Mouse (Mus musculus): ENCODE measurements at regions not wholly inside any gene's neighbourhood (a gene's known extent, or its start where the extent isn't known, plus 50 kb on each side); places are given as distances from the start of the nearest gene placed in this dataset.

DNA sequence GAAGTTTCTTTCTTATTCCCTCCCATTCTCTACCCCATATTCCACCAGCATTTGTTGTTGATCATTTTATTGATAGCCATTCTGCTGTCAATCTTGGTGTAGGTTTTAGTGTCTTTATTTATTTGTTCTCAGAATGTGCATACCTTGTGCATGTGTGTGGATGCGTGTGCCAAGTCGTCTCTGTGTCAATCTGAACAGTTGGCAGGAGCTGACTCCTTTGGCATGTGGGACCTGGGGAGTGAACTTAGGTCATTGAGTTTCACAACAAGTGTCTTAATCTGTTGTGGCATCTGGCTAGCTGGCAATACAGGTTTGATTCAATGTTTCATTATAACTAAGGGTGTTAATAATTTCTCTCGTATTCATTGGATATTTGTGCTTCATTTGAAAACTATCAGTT is 629.3 kb downstream of the Sqor start:
- in situ Hi-C loops (cut with MboI; ENCODE audit: low pct_ligation_motif_present, low pct_unique_long_range_greater_than_20kb, low sequenced_read_pairs) = no loop called here
- H3K9me3 ChIP-seq (replicated peaks; ENCODE audit: low read length) = peaks cover 20% of the 10 kb centered on the region
- dilution Hi-C loops (cut with MboI; ENCODE audit: extremely low pct_ligation_motif_present, extremely low pct_unique_long_range_greater_than_20kb, low sequenced_read_pairs) = no loop called here
- H3K4me2 ChIP-seq (ENCODE audit: insufficient read depth, low read depth, poor library complexity, severe bottlenecking) = no peak overlapping the region
- H3K79me2 ChIP-seq (replicated peaks; ENCODE audit: control insufficient read depth, extremely low read depth, insufficient read depth, poor library complexity, severe bottlenecking) = no peaks in the 10 kb centered on the region
- H3K9ac ChIP-seq (ENCODE audit: insufficient read depth, low read depth) = no peak overlapping the region
- TF ChIP-seq PAX5 (IDR thresholded peaks at IDR 0.05; ENCODE audit: low read length) = no peak
- no peak for TF ChIP-seq JUND (conservative IDR thresholded peaks at IDR 0.05; ENCODE audit: low read depth, low read length)
- no peak for TF ChIP-seq KAT2A (IDR thresholded peaks at IDR 0.05; ENCODE audit: insufficient replicate concordance, low read length)
- H3K36me3 ChIP-seq (replicated peaks in 1 of 2; ENCODE audit: control insufficient read depth in 1 of 2, insufficient read depth in 1 of 2, low read length in 1 of 2) = no peaks in the 10 kb centered on the region
- no peak overlapping the region for H3K27ac ChIP-seq (ENCODE audit: insufficient read depth, low read depth)
- no peaks in the 10 kb centered on the region for H3K27me3 ChIP-seq (replicated peaks)
- H3K4me3 ChIP-seq (replicated peaks in 1 of 3; ENCODE audit: low read depth in 2 of 3, low read length in 2 of 3, poor library complexity in 1 of 3) = no peak overlapping the region
- no peak for DNase-seq (ENCODE audit: extremely low read depth)
- H3K4me1 ChIP-seq (ENCODE audit: control insufficient read depth in 1 of 2, insufficient read depth in 2 of 2) = no peaks in the 10 kb centered on the region

DNA sequence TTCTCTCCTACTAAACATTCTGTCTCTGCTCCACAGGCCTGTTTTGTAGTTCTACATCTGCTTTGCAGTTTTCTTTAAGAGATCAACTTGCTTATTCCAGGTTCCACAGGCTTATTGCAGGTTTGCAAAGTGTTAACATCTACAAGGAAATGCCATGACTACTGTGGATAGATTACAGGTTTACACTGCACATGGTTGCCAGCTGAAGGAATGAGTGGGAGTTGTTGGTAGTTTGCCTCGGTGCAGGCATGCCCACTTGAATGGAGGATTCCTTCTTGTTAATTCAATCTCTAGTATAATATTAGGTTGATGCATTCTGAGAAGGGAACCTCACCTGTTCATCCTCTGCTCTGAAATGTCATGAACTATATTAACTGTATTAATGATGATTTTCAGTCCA is 632.5 kb downstream of the Sqor start:
- Histone ChIP-seq H3K4me2 (ENCODE audit: insufficient read depth, low read depth, poor library complexity, severe bottlenecking) (no peak overlapping the region), H3K4me3 (replicated peaks in 1 of 3; ENCODE audit: low read depth in 2 of 3, low read length in 2 of 3, poor library complexity in 1 of 3) (no peak overlapping the region)
- dilution Hi-C loops (cut with MboI; ENCODE audit: extremely low pct_ligation_motif_present, extremely low pct_unique_long_range_greater_than_20kb, low sequenced_read_pairs) = no loop called here

DNA sequence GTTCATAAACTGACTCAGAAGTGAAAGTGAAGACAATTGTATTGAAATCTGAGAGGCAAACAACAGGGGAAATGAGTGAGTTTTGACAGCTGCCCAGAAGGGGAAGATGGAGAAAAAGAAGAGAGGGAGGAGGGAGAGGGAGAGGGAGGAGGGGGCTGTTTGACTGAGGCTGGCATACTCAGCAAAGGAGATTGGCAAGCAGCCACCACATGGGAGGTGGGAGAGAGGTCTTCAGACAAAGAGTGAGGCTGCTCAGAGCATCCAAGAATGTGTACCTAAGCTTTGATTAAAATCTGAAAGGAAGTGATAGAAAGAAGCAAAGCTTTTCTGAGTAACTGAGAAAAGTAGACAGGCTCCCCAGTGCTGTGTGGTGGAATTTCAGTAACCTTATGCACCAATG is 636.0 kb downstream of the Sqor start:
- DNase-seq (ENCODE audit: extremely low read depth) = no peak
- Histone ChIP-seq H3K4me2 (ENCODE audit: insufficient read depth, low read depth, poor library complexity, severe bottlenecking) (no peak overlapping the region), H3K27me3 (replicated peaks) (no peaks in the 10 kb centered on the region), H3K9me3 (replicated peaks; ENCODE audit: low read length) (peaks cover 28% of the 10 kb centered on the region), H3K4me3 (replicated peaks in 1 of 3; ENCODE audit: low read depth in 2 of 3, low read length in 2 of 3, poor library complexity in 1 of 3) (no peak overlapping the region), H3K9ac (ENCODE audit: insufficient read depth, low read depth) (no peak overlapping the region), H3K27ac (ENCODE audit: insufficient read depth, low read depth) (no peak overlapping the region), H3K36me3 (replicated peaks in 1 of 2; ENCODE audit: control insufficient read depth in 1 of 2, insufficient read depth in 1 of 2, low read length in 1 of 2) (no peaks in the 10 kb centered on the region), H3K79me2 (replicated peaks; ENCODE audit: control insufficient read depth, extremely low read depth, insufficient read depth, poor library complexity, severe bottlenecking) (no peaks in the 10 kb centered on the region), H3K4me1 (ENCODE audit: control insufficient read depth in 1 of 2, insufficient read depth in 2 of 2) (no peaks in the 10 kb centered on the region)
- in situ Hi-C loops (cut with MboI; ENCODE audit: low pct_ligation_motif_present, low pct_unique_long_range_greater_than_20kb, low sequenced_read_pairs) = no loop called here
- no peak for TF ChIP-seq ZNF384 (IDR thresholded peaks at IDR 0.05; ENCODE audit: low read depth, low read length)
- TF ChIP-seq NRF1 (IDR thresholded peaks at IDR 0.05; ENCODE audit: low read depth, low read length) = no peak
- TF ChIP-seq PAX5 (IDR thresholded peaks at IDR 0.05; ENCODE audit: low read length) = no peak
- no peak for TF ChIP-seq JUN (IDR thresholded peaks at IDR 0.05; ENCODE audit: insufficient read depth, low read depth, low read length)
- no peak for TF ChIP-seq CHD2 (IDR thresholded peaks at IDR 0.05; ENCODE audit: low read length)
- TF ChIP-seq MAFK (IDR thresholded peaks at IDR 0.05; ENCODE audit: insufficient replicate concordance, low read length) = no peak
- TF ChIP-seq HCFC1 (IDR thresholded peaks at IDR 0.05; ENCODE audit: low read depth, low read length) = no peak
- TF ChIP-seq MXI1 (IDR thresholded peaks at IDR 0.05; ENCODE audit: low read depth, low read length) = no peak
- TF ChIP-seq MYC (IDR thresholded peaks at IDR 0.05; ENCODE audit: low read depth, low read length) = no peak
- TF ChIP-seq EP300 (IDR thresholded peaks at IDR 0.05; ENCODE audit: low read length) = no peak
- no peak for TF ChIP-seq E2F4 (IDR thresholded peaks at IDR 0.05; ENCODE audit: insufficient replicate concordance, low read depth, low read length)
- no peak for TF ChIP-seq USF1 (IDR thresholded peaks at IDR 0.05; ENCODE audit: low read depth, low read length)
- TF ChIP-seq ELF1 (IDR thresholded peaks at IDR 0.05; ENCODE audit: low read depth, low read length) = no peak
- no peak for TF ChIP-seq UBTF (IDR thresholded peaks at IDR 0.05; ENCODE audit: low read depth, low read length)
- TF ChIP-seq SIN3A (IDR thresholded peaks at IDR 0.05; ENCODE audit: low read length) = no peak
- TF ChIP-seq ZC3H11A (IDR thresholded peaks at IDR 0.05; ENCODE audit: low read depth, low read length) = no peak
- no peak for TF ChIP-seq MAZ (IDR thresholded peaks at IDR 0.05; ENCODE audit: low read depth, low read length)
- no peak for TF ChIP-seq NELFE (IDR thresholded peaks at IDR 0.05; ENCODE audit: low read depth, low read length)
- no peak for TF ChIP-seq ZKSCAN1 (IDR thresholded peaks at IDR 0.05; ENCODE audit: borderline replicate concordance, low read depth, low read length)
- no peak for TF ChIP-seq RAD21 (IDR thresholded peaks at IDR 0.05; ENCODE audit: low read depth, low read length)
- dilution Hi-C loops (cut with MboI; ENCODE audit: extremely low pct_ligation_motif_present, extremely low pct_unique_long_range_greater_than_20kb, low sequenced_read_pairs) = no loop called here

More for the DNA sequence above, 632.5 kb downstream of the Sqor start:
- Histone ChIP-seq H3K9me3 (replicated peaks; ENCODE audit: low read length) (peaks cover 26% of the 10 kb centered on the region), H3K27ac (ENCODE audit: insufficient read depth, low read depth) (no peak overlapping the region), H3K9ac (ENCODE audit: insufficient read depth, low read depth) (no peak overlapping the region), H3K4me1 (ENCODE audit: control insufficient read depth in 1 of 2, insufficient read depth in 2 of 2) (no peaks in the 10 kb centered on the region), H3K79me2 (replicated peaks; ENCODE audit: control insufficient read depth, extremely low read depth, insufficient read depth, poor library complexity, severe bottlenecking) (no peaks in the 10 kb centered on the region), H3K27me3 (replicated peaks) (no peaks in the 10 kb centered on the region), H3K36me3 (replicated peaks in 1 of 2; ENCODE audit: control insufficient read depth in 1 of 2, insufficient read depth in 1 of 2, low read length in 1 of 2) (no peaks in the 10 kb centered on the region)
- TF ChIP-seq USF2 (conservative IDR thresholded peaks at IDR 0.05; ENCODE audit: low read depth, low read length) (no peak), SMC3 (IDR thresholded peaks at IDR 0.05; ENCODE audit: low read depth, low read length) (no peak), PAX5 (IDR thresholded peaks at IDR 0.05; ENCODE audit: low read length) (no peak), ZMIZ1 (IDR thresholded peaks at IDR 0.05; ENCODE audit: low read depth, low read length) (no peak), GABPA (IDR thresholded peaks at IDR 0.05; ENCODE audit: insufficient replicate concordance, low read depth, low read length) (no peak), MYC (IDR thresholded peaks at IDR 0.05; ENCODE audit: low read depth, low read length) (no peak)
- no peak for DNase-seq (ENCODE audit: extremely low read depth)
- in situ Hi-C loops (cut with MboI; ENCODE audit: low pct_ligation_motif_present, low pct_unique_long_range_greater_than_20kb, low sequenced_read_pairs) = no loop called here
